Mouse (Mus musculus): ENCODE data around the gene Tmem108. TPM values are rescaled to one million over a fixed set of nuclear protein-coding genes. Genes with fewer than 3 reads are reported as not detected.

Tmem108 gene
- polyA plus RNA-seq, 1 experiment from 2014 or later, result 12.0 TPM

- Histone ChIP-seq H3K4me1 (ENCODE audit: control insufficient read depth, insufficient read depth, low read length) (peaks cover 15% of the 10 kb centered on the region), H3K27ac (ENCODE audit: low read depth, low read length) (no peak overlapping the region), H3K4me3 (ENCODE audit: low read depth, low read length) (no peak overlapping the region), H3K4me2 (no peak overlapping the region), H3K9me3 (ENCODE audit: control insufficient read depth, low read length) (no peaks in the 10 kb centered on the region), H3K9ac (ENCODE audit: low read length) (no peak overlapping the region), H3K27me3 (ENCODE audit: control insufficient read depth, insufficient read depth, low read length) (peaks cover 2% of the 10 kb centered on the region; the same call in 1 of the 2 replicates), H3K36me3 (ENCODE audit: control insufficient read depth, insufficient read depth, low read length) (no peaks in the 10 kb centered on the region)
- WGBS, result 77% methylated on average over 7 of the region's 7 CpGs
- DNase-seq (ENCODE audit: low spot score, missing footprints) (no peak), ATAC-seq (ENCODE audit: low FRiP score) (no peak)
These were observed 254.6 kb downstream of the Tmem108 start for GRCm38 (mm10) chr9:103506968-103507584.

- H3K27ac ChIP-seq (ENCODE audit: low read depth, low read length), result no peak overlapping the region
- no peak overlapping the region for H3K9ac ChIP-seq (ENCODE audit: low read length)
- no peak overlapping the region for H3K4me3 ChIP-seq (ENCODE audit: low read depth, low read length)
- no peaks in the 10 kb centered on the region for H3K36me3 ChIP-seq (ENCODE audit: control insufficient read depth, insufficient read depth, low read length)
- 82% methylated on average over 5 of the region's 5 CpGs for WGBS
- ATAC-seq (ENCODE audit: low FRiP score) (peak; percentile 20; the same call in 1 of the 2 replicates), DNase-seq (ENCODE audit: low spot score, missing footprints) (no peak)
- peaks cover 25% of the 10 kb centered on the region for H3K4me1 ChIP-seq (ENCODE audit: control insufficient read depth, insufficient read depth, low read length)
- H3K27me3 ChIP-seq (ENCODE audit: control insufficient read depth, insufficient read depth, low read length), result peaks cover 2% of the 10 kb centered on the region; the same call in 1 of the 2 replicates
- no peak overlapping the region for H3K4me2 ChIP-seq
- no peaks in the 10 kb centered on the region for H3K9me3 ChIP-seq (ENCODE audit: control insufficient read depth, low read length)
These were observed 256.6 kb downstream of the Tmem108 start for GRCm38 (mm10) chr9:103505067-103505466.

- Histone ChIP-seq H3K4me1 (ENCODE audit: control insufficient read depth, insufficient read depth, low read length) (peaks cover 25% of the 10 kb centered on the region), H3K36me3 (ENCODE audit: control insufficient read depth, insufficient read depth, low read length) (no peaks in the 10 kb centered on the region), H3K9me3 (ENCODE audit: control insufficient read depth, low read length) (no peaks in the 10 kb centered on the region), H3K4me2 (no peak overlapping the region), H3K9ac (ENCODE audit: low read length) (no peak overlapping the region), H3K4me3 (ENCODE audit: low read depth, low read length) (no peak overlapping the region), H3K27ac (ENCODE audit: low read depth, low read length) (no peak overlapping the region), H3K27me3 (ENCODE audit: control insufficient read depth, insufficient read depth, low read length) (peaks cover 2% of the 10 kb centered on the region; the same call in 1 of the 2 replicates)
- WGBS, result 43% methylated on average over 1 of the region's 1 CpGs
- peak; percentile 87 for ATAC-seq (ENCODE audit: low FRiP score)
- no peak for DNase-seq (ENCODE audit: low spot score, missing footprints)
These were observed 257.0 kb downstream of the Tmem108 start for GRCm38 (mm10) chr9:103504646-103505045.

GRCm38 (mm10) chr9:103503586-103504298 lies 257.9 kb downstream of the Tmem108 start:
- no peak overlapping the region for H3K9ac ChIP-seq (ENCODE audit: low read length)
- H3K4me2 ChIP-seq, result no peak overlapping the region
- 98% methylated on average over 3 of the region's 3 CpGs for WGBS
- H3K4me1 ChIP-seq (ENCODE audit: control insufficient read depth, insufficient read depth, low read length), result peaks cover 25% of the 10 kb centered on the region
- H3K9me3 ChIP-seq (ENCODE audit: control insufficient read depth, low read length), result no peaks in the 10 kb centered on the region
- ATAC-seq (ENCODE audit: low FRiP score), result no peak
- DNase-seq (ENCODE audit: low spot score, missing footprints), result no peak
- no peak overlapping the region for H3K4me3 ChIP-seq (ENCODE audit: low read depth, low read length)
- no peaks in the 10 kb centered on the region for H3K36me3 ChIP-seq (ENCODE audit: control insufficient read depth, insufficient read depth, low read length)
- no peak overlapping the region for H3K27ac ChIP-seq (ENCODE audit: low read depth, low read length)
- peaks cover 2% of the 10 kb centered on the region; the same call in 1 of the 2 replicates for H3K27me3 ChIP-seq (ENCODE audit: control insufficient read depth, insufficient read depth, low read length)

- no peak overlapping the region for H3K9ac ChIP-seq (ENCODE audit: low read length)
- ATAC-seq (ENCODE audit: low FRiP score), result no peak
- WGBS, result 67% methylated on average over 2 of the region's 2 CpGs
These were observed 259.0 kb downstream of the Tmem108 start for GRCm38 (mm10) chr9:103502655-103503054.

GRCm38 (mm10) chr9:103501861-103502364 lies 259.7 kb downstream of the Tmem108 start:
- Histone ChIP-seq H3K4me2 (peak overlapping the region; percentile 7; the same call in 1 of the 2 replicates), H3K9ac (ENCODE audit: low read length) (no peak overlapping the region), H3K36me3 (ENCODE audit: control insufficient read depth, insufficient read depth, low read length) (no peaks in the 10 kb centered on the region), H3K27me3 (ENCODE audit: control insufficient read depth, insufficient read depth, low read length) (peaks cover 2% of the 10 kb centered on the region; the same call in 1 of the 2 replicates), H3K4me3 (ENCODE audit: low read depth, low read length) (no peak overlapping the region), H3K4me1 (ENCODE audit: control insufficient read depth, insufficient read depth, low read length) (peaks cover 25% of the 10 kb centered on the region), H3K9me3 (ENCODE audit: control insufficient read depth, low read length) (no peaks in the 10 kb centered on the region), H3K27ac (ENCODE audit: low read depth, low read length) (no peak overlapping the region)
- DNase-seq (ENCODE audit: low spot score, missing footprints) (peak; percentile 92), ATAC-seq (ENCODE audit: low FRiP score) (peak; percentile 74)
- WGBS, result 9% methylated on average over 14 of the region's 14 CpGs

More at GRCm38 (mm10) chr9:103502655-103503054, 259.0 kb downstream of the Tmem108 start:
- Histone ChIP-seq H3K27me3 (ENCODE audit: control insufficient read depth, insufficient read depth, low read length) (peaks cover 2% of the 10 kb centered on the region; the same call in 1 of the 2 replicates), H3K27ac (ENCODE audit: low read depth, low read length) (no peak overlapping the region), H3K4me2 (no peak overlapping the region), H3K9me3 (ENCODE audit: control insufficient read depth, low read length) (no peaks in the 10 kb centered on the region), H3K4me1 (ENCODE audit: control insufficient read depth, insufficient read depth, low read length) (peaks cover 25% of the 10 kb centered on the region), H3K36me3 (ENCODE audit: control insufficient read depth, insufficient read depth, low read length) (no peaks in the 10 kb centered on the region), H3K4me3 (ENCODE audit: low read depth, low read length) (no peak overlapping the region)
- no peak for DNase-seq (ENCODE audit: low spot score, missing footprints)

GRCm38 (mm10) chr9:103499366-103499765 lies 262.3 kb downstream of the Tmem108 start:
- Histone ChIP-seq H3K9ac (ENCODE audit: low read length) (no peak overlapping the region), H3K9me3 (ENCODE audit: control insufficient read depth, low read length) (no peaks in the 10 kb centered on the region), H3K4me3 (ENCODE audit: low read depth, low read length) (no peak overlapping the region), H3K4me1 (ENCODE audit: control insufficient read depth, insufficient read depth, low read length) (peaks cover 19% of the 10 kb centered on the region), H3K36me3 (ENCODE audit: control insufficient read depth, insufficient read depth, low read length) (no peaks in the 10 kb centered on the region), H3K27ac (ENCODE audit: low read depth, low read length) (no peak overlapping the region), H3K4me2 (no peak overlapping the region), H3K27me3 (ENCODE audit: control insufficient read depth, insufficient read depth, low read length) (peaks cover 2% of the 10 kb centered on the region; the same call in 1 of the 2 replicates)
- DNase-seq (ENCODE audit: low spot score, missing footprints) (no peak), ATAC-seq (ENCODE audit: low FRiP score) (no peak)
- WGBS, result 90% methylated on average over 18 of the region's 18 CpGs

- Histone ChIP-seq H3K4me3 (ENCODE audit: low read depth, low read length) (no peak overlapping the region), H3K4me2 (no peak overlapping the region), H3K9ac (ENCODE audit: low read length) (no peak overlapping the region), H3K4me1 (ENCODE audit: control insufficient read depth, insufficient read depth, low read length) (peaks cover 19% of the 10 kb centered on the region), H3K36me3 (ENCODE audit: control insufficient read depth, insufficient read depth, low read length) (no peaks in the 10 kb centered on the region), H3K27me3 (ENCODE audit: control insufficient read depth, insufficient read depth, low read length) (peaks cover 2% of the 10 kb centered on the region; the same call in 1 of the 2 replicates), H3K27ac (ENCODE audit: low read depth, low read length) (no peak overlapping the region), H3K9me3 (ENCODE audit: control insufficient read depth, low read length) (no peaks in the 10 kb centered on the region)
- ATAC-seq (ENCODE audit: low FRiP score) (no peak), DNase-seq (ENCODE audit: low spot score, missing footprints) (no peak)
- 82% methylated on average over 8 of the region's 8 CpGs for WGBS
These were observed 262.9 kb downstream of the Tmem108 start for GRCm38 (mm10) chr9:103498699-103499098.

- Histone ChIP-seq H3K4me2 (no peak overlapping the region), H3K27me3 (ENCODE audit: control insufficient read depth, insufficient read depth, low read length) (no peaks in the 10 kb centered on the region; the same call in 1 of the 2 replicates), H3K9ac (ENCODE audit: low read length) (no peak overlapping the region), H3K36me3 (ENCODE audit: control insufficient read depth, insufficient read depth, low read length) (no peaks in the 10 kb centered on the region), H3K9me3 (ENCODE audit: control insufficient read depth, low read length) (no peaks in the 10 kb centered on the region), H3K27ac (ENCODE audit: low read depth, low read length) (no peak overlapping the region), H3K4me3 (ENCODE audit: low read depth, low read length) (no peak overlapping the region), H3K4me1 (ENCODE audit: control insufficient read depth, insufficient read depth, low read length) (no peaks in the 10 kb centered on the region)
- no peak for ATAC-seq (ENCODE audit: low FRiP score)
- WGBS, result 89% methylated on average over 11 of the region's 11 CpGs
- no peak for DNase-seq (ENCODE audit: low spot score, missing footprints)
These were observed 266.2 kb downstream of the Tmem108 start for GRCm38 (mm10) chr9:103495391-103495790.
